ENCODE assay signal across 15 mouse cellular contexts in genomic region chr5:106471235-106472104, GRCm38 (mm10). TPM values are rescaled to one million over a fixed set of nuclear protein-coding genes. Genes with fewer than 3 reads are reported as not detected.
DNase-seq lines count a peak whose midpoint lies in the region; ATAC-seq and TF ChIP-seq lines count a peak whose summit lies in the region.
"Had no signal": no experiment of that assay in that cellular context is flagged by ENCODE, and none has a peak within 500 bp of the region (broad histone marks: within the 10 kb centered on the region; RNA-seq: fewer than 3 reads in every experiment).

No protein-coding gene starts in this region.

- DNase-seq in embryo, embryonic 11 days: peak; percentile 29
- DNase-seq in midbrain, embryonic 14.5 days: peak; percentile 75
- DNase-seq in liver, postnatal 0 days: no peak
- no peak for DNase-seq in kidney, adult 2 months
- DNase-seq: adrenal gland, postnatal 25 days; gastrocnemius, postnatal 25 days; lung, postnatal 14 days had no signal

- H3K27me3 ChIP-seq in hindbrain, embryonic 15.5 days: peaks cover 89% of the 10 kb centered on the region
- peaks cover 42% of the 10 kb centered on the region for H3K27me3 ChIP-seq in hindbrain, embryonic 16.5 days (replicated peaks; ENCODE audit: control insufficient read depth, insufficient read depth, low read length)
- peaks cover 81% of the 10 kb centered on the region for H3K27me3 ChIP-seq in forebrain, embryonic 12.5 days
- H3K27me3 ChIP-seq in midbrain, embryonic 14.5 days (ENCODE audit: control insufficient read depth, insufficient read depth, low read length): peaks cover 21% of the 10 kb centered on the region
- H3K27me3 ChIP-seq in liver, postnatal 0 days (ENCODE audit: insufficient read depth, low read length): peaks cover 81% of the 10 kb centered on the region
- peaks cover 10% of the 10 kb centered on the region for H3K27me3 ChIP-seq in kidney, adult 2 months (replicated peaks; ENCODE audit: control insufficient read depth, insufficient read depth, low read length)

- ATAC-seq in hindbrain, embryonic 15.5 days (ENCODE audit: low FRiP score, low read depth): no peak
- ATAC-seq in hindbrain, embryonic 16.5 days: no peak
- ATAC-seq in forebrain, embryonic 12.5 days (ENCODE audit: low FRiP score): peak; percentile 21; the same call in 1 of the 2 replicates
- peak; percentile 43; the same call in 1 of the 2 replicates for ATAC-seq in midbrain, embryonic 14.5 days (ENCODE audit: low FRiP score, low TSS enrichment)
- no peak for ATAC-seq in liver, postnatal 0 days
- ATAC-seq: liver, embryonic 12.5 days had no signal

- peaks cover 9% of the 10 kb centered on the region; the same call in 1 of the 2 replicates for H3K4me1 ChIP-seq in hindbrain, embryonic 15.5 days (replicated peaks)
- H3K4me1 ChIP-seq in hindbrain, embryonic 16.5 days (ENCODE audit: control insufficient read depth, insufficient read depth, low read depth, low read length): no peaks in the 10 kb centered on the region; the same call in 1 of the 2 replicates
- peaks cover 54% of the 10 kb centered on the region for H3K4me1 ChIP-seq in forebrain, embryonic 12.5 days
- H3K4me1 ChIP-seq in midbrain, embryonic 14.5 days (ENCODE audit: control insufficient read depth, insufficient read depth, low read length): peaks cover 8% of the 10 kb centered on the region
- H3K4me1 ChIP-seq in liver, postnatal 0 days (ENCODE audit: insufficient read depth): peaks cover 5% of the 10 kb centered on the region
- no peaks in the 10 kb centered on the region for H3K4me1 ChIP-seq in kidney, adult 2 months (ENCODE audit: control insufficient read depth, insufficient read depth, low read length)

- no peak overlapping the region for H3K4me3 ChIP-seq in hindbrain, embryonic 15.5 days
- no peak overlapping the region for H3K4me3 ChIP-seq in hindbrain, embryonic 16.5 days (ENCODE audit: low read length)
- H3K4me3 ChIP-seq in forebrain, embryonic 12.5 days (replicated peaks): no peak overlapping the region
- peak overlapping the region; percentile 35; the same call in 1 of the 2 replicates for H3K4me3 ChIP-seq in midbrain, embryonic 14.5 days (replicated peaks; ENCODE audit: low read depth, low read length)
- H3K4me3 ChIP-seq in liver, postnatal 0 days (ENCODE audit: low read depth, low read length): no peak overlapping the region
- no peak overlapping the region for H3K4me3 ChIP-seq in kidney, adult 2 months (ENCODE audit: insufficient read depth, low read depth, low read length)

- H3K4me2 ChIP-seq in hindbrain, embryonic 15.5 days: peak overlapping the region; percentile 45; the same call in 1 of the 2 replicates
- H3K4me2 ChIP-seq in hindbrain, embryonic 16.5 days (ENCODE audit: low read length): no peak overlapping the region
- peak overlapping the region; percentile 61 for H3K4me2 ChIP-seq in forebrain, embryonic 12.5 days
- peak overlapping the region; percentile 62 for H3K4me2 ChIP-seq in midbrain, embryonic 14.5 days (ENCODE audit: low read length)
- H3K4me2 ChIP-seq in liver, postnatal 0 days (ENCODE audit: low read depth, low read length): no peak overlapping the region

- no peak overlapping the region for H3K27ac ChIP-seq in hindbrain, embryonic 15.5 days (replicated peaks)
- no peak overlapping the region for H3K27ac ChIP-seq in hindbrain, embryonic 16.5 days (ENCODE audit: low read depth, low read length)
- peak overlapping the region; percentile 43; the same call in 1 of the 2 replicates for H3K27ac ChIP-seq in forebrain, embryonic 12.5 days
- H3K27ac ChIP-seq in midbrain, embryonic 14.5 days (replicated peaks; ENCODE audit: low read depth, low read length): 0 out of 2 replicates have a peak overlapping the region, but pooled peaks have one; percentile 62
- no peak overlapping the region for H3K27ac ChIP-seq in liver, postnatal 0 days (ENCODE audit: low read depth)
- no peak overlapping the region for H3K27ac ChIP-seq in kidney, adult 2 months (ENCODE audit: insufficient read depth, low read depth, low read length)
- H3K27ac ChIP-seq: embryonic facial prominence, embryonic 13.5 days; heart, embryonic 13.5 days; hindbrain, embryonic 14.5 days; liver, embryonic 12.5 days had no signal

- TF ChIP-seq CTCF in liver, postnatal 0 days (IDR thresholded peaks at IDR 0.05; ENCODE audit: low read depth): no peak
- no peak for TF ChIP-seq CTCF in kidney, adult 2 months (conservative IDR thresholded peaks at IDR 0.05; ENCODE audit: insufficient read depth, insufficient read length, low read depth, low read length)

- 12% methylated on average over 13 of the region's 13 CpGs for WGBS in hindbrain, embryonic 15.5 days
- 10% methylated on average over 13 of the region's 13 CpGs for WGBS in hindbrain, embryonic 16.5 days
- WGBS in forebrain, embryonic 12.5 days: 5% methylated on average over 13 of the region's 13 CpGs
- 6% methylated on average over 13 of the region's 13 CpGs for WGBS in midbrain, embryonic 14.5 days
- WGBS in liver, postnatal 0 days (ENCODE audit: insufficient replicate concordance): 21% methylated on average over 13 of the region's 13 CpGs
- 18% methylated on average over 13 of the region's 13 CpGs for WGBS in kidney, adult 2 months

- TF ChIP-seq EP300 in liver, postnatal 0 days (IDR thresholded peaks at IDR 0.05; ENCODE audit: low read depth): no peak

- H3K36me3 ChIP-seq in hindbrain, embryonic 15.5 days: no peaks in the 10 kb centered on the region
- H3K36me3 ChIP-seq in hindbrain, embryonic 16.5 days (ENCODE audit: control insufficient read depth, insufficient read depth, low read length): no peaks in the 10 kb centered on the region
- H3K36me3 ChIP-seq in forebrain, embryonic 12.5 days (replicated peaks): no peaks in the 10 kb centered on the region
- H3K36me3 ChIP-seq in midbrain, embryonic 14.5 days (ENCODE audit: control insufficient read depth, insufficient read depth, low read length): no peaks in the 10 kb centered on the region
- no peaks in the 10 kb centered on the region for H3K36me3 ChIP-seq in liver, postnatal 0 days (replicated peaks; ENCODE audit: insufficient read depth, low read length)
- no peaks in the 10 kb centered on the region for H3K36me3 ChIP-seq in kidney, adult 2 months (ENCODE audit: control insufficient read depth, insufficient read depth, low read length)
- H3K36me3 ChIP-seq: embryonic facial prominence, embryonic 13.5 days; heart, embryonic 13.5 days; liver, embryonic 12.5 days had no signal

- H3K9me3 ChIP-seq in hindbrain, embryonic 15.5 days: no peaks in the 10 kb centered on the region
- no peaks in the 10 kb centered on the region for H3K9me3 ChIP-seq in hindbrain, embryonic 16.5 days (ENCODE audit: control insufficient read depth, low read length)
- no peaks in the 10 kb centered on the region for H3K9me3 ChIP-seq in forebrain, embryonic 12.5 days
- no peaks in the 10 kb centered on the region for H3K9me3 ChIP-seq in midbrain, embryonic 14.5 days (ENCODE audit: control insufficient read depth, low read length)
- no peaks in the 10 kb centered on the region for H3K9me3 ChIP-seq in liver, postnatal 0 days (ENCODE audit: low read length)
- H3K9me3 ChIP-seq: embryonic facial prominence, embryonic 13.5 days; heart, embryonic 13.5 days; liver, embryonic 12.5 days had no signal

- TF ChIP-seq POLR2A in kidney, adult 2 months (IDR thresholded peaks at IDR 0.05; ENCODE audit: low read depth, low read length): no peak

- no peak overlapping the region for H3K9ac ChIP-seq in hindbrain, embryonic 15.5 days
- no peak overlapping the region for H3K9ac ChIP-seq in hindbrain, embryonic 16.5 days (ENCODE audit: low read depth, low read length)
- no peak overlapping the region for H3K9ac ChIP-seq in forebrain, embryonic 12.5 days
- H3K9ac ChIP-seq in midbrain, embryonic 14.5 days (replicated peaks; ENCODE audit: low read length): no peak overlapping the region
- H3K9ac ChIP-seq in liver, postnatal 0 days (replicated peaks): no peak overlapping the region
- H3K9ac ChIP-seq: embryonic facial prominence, embryonic 13.5 days; heart, embryonic 13.5 days; hindbrain, embryonic 14.5 days; liver, embryonic 12.5 days had no signal

RNA-seq across cellular contexts. Expression of gene Barhl2, which starts 13.5 kb away (rescaled TPM):
- 1.6 and 2.2 TPM in 2 replicates for polyA plus RNA-seq in hindbrain, embryonic 15.5 days (2015; fragmentation: Nextera tagmentation; extraction: Ambion mirVana)
- polyA plus RNA-seq in hindbrain, embryonic 16.5 days (2015; fragmentation: Nextera tagmentation; extraction: Ambion mirVana): 1.0 and 1.2 TPM in 2 replicates
- polyA plus RNA-seq in forebrain, embryonic 12.5 days (2016; fragmentation: Nextera tagmentation; extraction: Ambion mirVana): 6.2 and 7.6 TPM in 2 replicates
- polyA plus RNA-seq in midbrain, embryonic 14.5 days (2014; fragmentation: Nextera tagmentation; extraction: Ambion mirVana): 12.2 and 14.4 TPM in 2 replicates
- not detected in 2 replicates for polyA plus RNA-seq in liver, postnatal 0 days (2015; fragmentation: Nextera tagmentation; extraction: Ambion mirVana)
- not detected in 2 replicates for polyA plus RNA-seq in kidney, adult 2 months (2012; rRNA removed)
- polyA plus RNA-seq: embryonic facial prominence, embryonic 13.5 days; heart, embryonic 13.5 days; kidney, embryonic 16.5 days; liver, embryonic 12.5 days had no signal

Comparison
In these comparisons a context has a peak if more than half of its experiments do, and no peak if none do; other contexts are left out.
1. H3K4me2 ChIP-seq: peak in hindbrain, embryonic 15.5 days (single experiment), forebrain, embryonic 12.5 days (single experiment) and midbrain, embryonic 14.5 days (single experiment); none in hindbrain, embryonic 16.5 days (single experiment) and liver, postnatal 0 days (single experiment).
2. ATAC-seq: peak in forebrain, embryonic 12.5 days (single experiment) and midbrain, embryonic 14.5 days (single experiment); none in hindbrain, embryonic 15.5 days (single experiment), hindbrain, embryonic 16.5 days (single experiment) and liver, postnatal 0 days (single experiment).
3. H3K27ac ChIP-seq: peak in forebrain, embryonic 12.5 days (single experiment) and midbrain, embryonic 14.5 days (single experiment); none in hindbrain, embryonic 15.5 days (single experiment), hindbrain, embryonic 16.5 days (single experiment), liver, postnatal 0 days (single experiment) and kidney, adult 2 months (single experiment).
4. DNase-seq: peak in embryo, embryonic 11 days (single experiment) and midbrain, embryonic 14.5 days (single experiment); none in liver, postnatal 0 days (single experiment) and kidney, adult 2 months (single experiment).